Mouse (Mus musculus) erythroblast, embryonic 14.5 days (primary cell): ENCODE results near the gene Myt1l.

Experiments
- GATA1 ChIP-seq: IDR thresholded peaks from 2 replicates; pipeline ENCODE4 v1.6.1; 2012; ENCODE audit warnings: low read length, inconsistent platforms, mixed read lengths
- TAL1 ChIP-seq: IDR thresholded peaks from 3 replicates; pipeline ENCODE4 v1.6.1; 2012; ENCODE audit warnings: low read length, inconsistent platforms, mixed read lengths

- TF ChIP-seq TAL1 (no peak), GATA1 (no peak)
These were observed 154.8 kb downstream of the Myt1l start for GRCm38 (mm10) chr12:29682946-29683345.
